Mouse (Mus musculus) spleen, adult 2 months (tissue): ENCODE measurements around the gene Rplp0.

Source experiments
- CTCF ChIP-seq: fragments of 200-500 bp; IDR thresholded peaks from 2 replicates; pipeline ENCODE4 v1.5.1; 2011; ENCODE audit warnings: mild to moderate bottlenecking, inconsistent platforms; ENCODE audit not compliant: insufficient read depth, insufficient read length, insufficient replicate concordance; ENCODE audit errors: extremely low read depth
- POLR2A ChIP-seq: fragments of 200-500 bp; IDR thresholded peaks from 2 replicates; pipeline ENCODE4 v1.6.1; 2011; ENCODE audit warnings: low read depth, low read length, inconsistent platforms

DNA sequence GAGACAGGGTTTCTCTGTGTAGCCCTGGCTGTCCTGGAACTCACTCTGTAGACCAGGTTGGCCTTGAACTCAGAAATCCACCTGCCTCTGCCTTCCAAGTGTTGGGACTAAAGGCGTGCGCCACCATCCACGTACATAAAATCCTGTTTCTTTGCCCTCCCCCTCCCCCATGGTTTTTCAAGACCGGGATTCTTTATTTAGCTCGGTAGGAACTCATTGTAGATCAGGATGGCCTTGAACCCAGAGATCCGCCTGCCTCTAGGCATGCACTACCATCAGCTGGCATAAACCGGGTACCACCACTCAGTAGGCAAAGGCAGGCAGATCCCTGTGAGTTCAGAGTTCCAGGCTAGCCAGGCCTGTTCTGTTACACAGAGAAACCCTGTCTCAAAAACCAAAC, 42.4 kb upstream of the Rplp0 start:
- TF ChIP-seq POLR2A (no peak), CTCF (no peak)
